Mouse (Mus musculus) midbrain, embryonic 11.5 days (tissue): ENCODE measurements at regions not wholly inside any gene's neighbourhood (a gene's known extent, or its start where the extent isn't known, plus 50 kb on each side); places are given as distances from the start of the nearest gene placed in this dataset.

ENCODE experiments used
- ATAC-seq: fragments of 200-750 bp; cut with Nextera tagmentation; 2 replicates; pipeline ENCODE4 v1.8.0; 2017; ENCODE audit warnings: moderate TSS enrichment, moderate library complexity; ENCODE audit not compliant: low FRiP score
- DNase-seq: peaks from one replicate; pipeline ENCODE4 v3.0.0; 2015; ENCODE audit warnings: low spot score; ENCODE audit errors: missing footprints
- H3K27ac ChIP-seq: fragments of 300-500 bp; sonication (generic); 2 replicates; pipeline ENCODE4 v1.5.1; 2014; ENCODE audit warnings: low read depth, low read length
- H3K27me3 ChIP-seq: fragments of 300-500 bp; sonication (generic); 2 replicates; pipeline ENCODE4 v1.6.1; 2014; ENCODE audit warnings: mild to moderate bottlenecking, low read length, moderate library complexity, mixed read lengths; ENCODE audit not compliant: control insufficient read depth, insufficient read depth
- H3K36me3 ChIP-seq: fragments of 300-500 bp; sonication (generic); 2 replicates; pipeline ENCODE4 v1.6.1; 2014; ENCODE audit warnings: mild to moderate bottlenecking, low read length, moderate library complexity, mixed read lengths; ENCODE audit not compliant: control insufficient read depth, insufficient read depth
- H3K4me1 ChIP-seq: fragments of 300-500 bp; sonication (generic); 2 replicates; pipeline ENCODE4 v1.6.1; 2014; ENCODE audit warnings: low read length; ENCODE audit not compliant: control insufficient read depth, insufficient read depth
- H3K4me2 ChIP-seq: fragments of 300-500 bp; sonication (generic); 2 replicates; pipeline ENCODE4 v1.6.1; 2014; ENCODE audit warnings: mild to moderate bottlenecking, moderate library complexity
- H3K4me3 ChIP-seq: fragments of 300-500 bp; sonication (generic); 2 replicates; pipeline ENCODE4 v1.5.1; 2014; ENCODE audit warnings: low read depth, low read length
- H3K9ac ChIP-seq: fragments of 300-500 bp; sonication (generic); 2 replicates; pipeline ENCODE4 v1.6.1; 2014; ENCODE audit warnings: low read length
- H3K9me3 ChIP-seq: fragments of 300-500 bp; sonication (generic); 2 replicates; pipeline ENCODE4 v1.6.1; 2016; ENCODE audit warnings: low read length; ENCODE audit not compliant: control insufficient read depth
- WGBS: fragments of 180-500 bp; shearing (Covaris S2); extraction: QIAGEN DNeasy Blood & Tissue Kit; methylation state at CpG from one replicate; pipeline ENCODE4 v1.1.7; 2014; 5-methylcytosine and 5-hydroxymethylcytosine counted together

- H3K9ac ChIP-seq = no peak overlapping the region
- no peaks in the 10 kb centered on the region for H3K4me1 ChIP-seq
- no peaks in the 10 kb centered on the region for H3K9me3 ChIP-seq
- DNase-seq = no peak
- no peaks in the 10 kb centered on the region for H3K36me3 ChIP-seq
- no peaks in the 10 kb centered on the region for H3K27me3 ChIP-seq
- H3K4me2 ChIP-seq = no peak overlapping the region
- no peak for ATAC-seq
- H3K27ac ChIP-seq = no peak overlapping the region
- H3K4me3 ChIP-seq = no peak overlapping the region
These were observed 790.7 kb downstream of the Cypt12 start for GRCm38 (mm10) chr3:18738946-18739345.

- no peak overlapping the region for H3K9ac ChIP-seq
- no peak overlapping the region for H3K4me2 ChIP-seq
- no peaks in the 10 kb centered on the region for H3K4me1 ChIP-seq
- no peak overlapping the region for H3K4me3 ChIP-seq
- no peak overlapping the region for H3K27ac ChIP-seq
- no peaks in the 10 kb centered on the region for H3K9me3 ChIP-seq
- DNase-seq (no peak), ATAC-seq (no peak)
- no peaks in the 10 kb centered on the region for H3K27me3 ChIP-seq
- H3K36me3 ChIP-seq = no peaks in the 10 kb centered on the region
- 79% methylated on average over 4 of the region's 4 CpGs for WGBS
These were observed 792.1 kb downstream of the Cypt12 start for GRCm38 (mm10) chr3:18740344-18740743.

GRCm38 (mm10) chr3:18743474-18743873 lies 795.3 kb downstream of the Cypt12 start:
- no peaks in the 10 kb centered on the region for H3K4me1 ChIP-seq
- no peak overlapping the region for H3K4me3 ChIP-seq
- 94% methylated on average over 2 of the region's 2 CpGs for WGBS
- H3K36me3 ChIP-seq = no peaks in the 10 kb centered on the region
- DNase-seq (no peak), ATAC-seq (no peak)
- no peak overlapping the region for H3K9ac ChIP-seq
- no peak overlapping the region for H3K4me2 ChIP-seq
- H3K27me3 ChIP-seq = no peaks in the 10 kb centered on the region
- H3K27ac ChIP-seq = no peak overlapping the region
- H3K9me3 ChIP-seq = no peaks in the 10 kb centered on the region

- Histone ChIP-seq H3K4me2 (no peak overlapping the region), H3K36me3 (no peaks in the 10 kb centered on the region), H3K27ac (no peak overlapping the region), H3K9ac (no peak overlapping the region), H3K9me3 (no peaks in the 10 kb centered on the region), H3K4me1 (no peaks in the 10 kb centered on the region), H3K4me3 (no peak overlapping the region), H3K27me3 (no peaks in the 10 kb centered on the region)
- DNase-seq (no peak), ATAC-seq (no peak)
- 83% methylated on average over 3 of the region's 3 CpGs for WGBS
These were observed 796.0 kb downstream of the Cypt12 start for GRCm38 (mm10) chr3:18744216-18744615.

GRCm38 (mm10) chr3:18746206-18746605 lies 798.0 kb downstream of the Cypt12 start:
- H3K9me3 ChIP-seq = no peaks in the 10 kb centered on the region
- no peak overlapping the region for H3K27ac ChIP-seq
- H3K36me3 ChIP-seq = no peaks in the 10 kb centered on the region
- H3K4me1 ChIP-seq = no peaks in the 10 kb centered on the region
- H3K4me2 ChIP-seq = no peak overlapping the region
- no peak for ATAC-seq
- H3K27me3 ChIP-seq = no peaks in the 10 kb centered on the region
- DNase-seq = no peak
- H3K4me3 ChIP-seq = no peak overlapping the region
- H3K9ac ChIP-seq = no peak overlapping the region

GRCm38 (mm10) chr3:18746898-18747297 lies 798.7 kb downstream of the Cypt12 start:
- WGBS = 68% methylated on average over 2 of the region's 2 CpGs
- no peak overlapping the region for H3K27ac ChIP-seq
- no peaks in the 10 kb centered on the region for H3K4me1 ChIP-seq
- no peak overlapping the region for H3K4me2 ChIP-seq
- ATAC-seq (no peak), DNase-seq (no peak)
- no peak overlapping the region for H3K4me3 ChIP-seq
- no peak overlapping the region for H3K9ac ChIP-seq
- H3K36me3 ChIP-seq = no peaks in the 10 kb centered on the region
- no peaks in the 10 kb centered on the region for H3K27me3 ChIP-seq
- no peaks in the 10 kb centered on the region for H3K9me3 ChIP-seq

- Histone ChIP-seq H3K4me1 (no peaks in the 10 kb centered on the region), H3K36me3 (no peaks in the 10 kb centered on the region), H3K27me3 (no peaks in the 10 kb centered on the region), H3K9ac (no peak overlapping the region), H3K9me3 (no peaks in the 10 kb centered on the region), H3K4me2 (no peak overlapping the region), H3K27ac (no peak overlapping the region), H3K4me3 (no peak overlapping the region)
- 73% methylated on average over 6 of the region's 6 CpGs for WGBS
- ATAC-seq (no peak), DNase-seq (no peak)
These were observed 803.5 kb downstream of the Cypt12 start for GRCm38 (mm10) chr3:18751660-18752259.

GRCm38 (mm10) chr3:18764301-18765078 lies 816.3 kb downstream of the Cypt12 start:
- Histone ChIP-seq H3K4me2 (no peak overlapping the region), H3K4me1 (no peaks in the 10 kb centered on the region), H3K4me3 (no peak overlapping the region), H3K9me3 (no peaks in the 10 kb centered on the region), H3K36me3 (no peaks in the 10 kb centered on the region), H3K27me3 (no peaks in the 10 kb centered on the region), H3K27ac (no peak overlapping the region), H3K9ac (no peak overlapping the region)
- DNase-seq (no peak), ATAC-seq (no peak)
- 90% methylated on average over 3 of the region's 3 CpGs for WGBS

- 72% methylated on average over 1 of the region's 1 CpGs for WGBS
- H3K4me3 ChIP-seq = no peak overlapping the region
- H3K27me3 ChIP-seq = no peaks in the 10 kb centered on the region
- H3K9ac ChIP-seq = no peak overlapping the region
- no peaks in the 10 kb centered on the region for H3K36me3 ChIP-seq
- H3K27ac ChIP-seq = no peak overlapping the region
- no peaks in the 10 kb centered on the region for H3K4me1 ChIP-seq
- no peaks in the 10 kb centered on the region for H3K9me3 ChIP-seq
- DNase-seq (no peak), ATAC-seq (no peak)
- no peak overlapping the region for H3K4me2 ChIP-seq
These were observed 830.3 kb downstream of the Cypt12 start for GRCm38 (mm10) chr3:18778481-18778880.
